Mouse (Mus musculus) embryonic fibroblast, embryonic 13.5 days (primary cell): ENCODE results near the gene Palm3. TPM values are rescaled to one million over a fixed set of nuclear protein-coding genes. Genes with fewer than 3 reads are reported as not detected.

ENCODE experiments used
- H3K27ac ChIP-seq: 2 replicates; pipeline ENCODE4 v1.5.1; 2012; ENCODE audit warnings: low read length, control low read depth, inconsistent platforms; ENCODE audit not compliant: insufficient read depth
- H3K4me1 ChIP-seq: 2 replicates; pipeline ENCODE4 v1.6.1; 2011; ENCODE audit warnings: low read length; ENCODE audit not compliant: control insufficient read depth, insufficient read depth
- H3K4me3 ChIP-seq: 2 replicates; pipeline ENCODE4 v1.5.1; 2011; ENCODE audit warnings: mild to moderate bottlenecking, control low read depth, low read length; ENCODE audit not compliant: insufficient read depth
- CTCF ChIP-seq: IDR thresholded peaks from 2 replicates; pipeline ENCODE4 v1.5.1; 2011; ENCODE audit warnings: mild to moderate bottlenecking, control low read depth, low read length, moderate library complexity, borderline replicate concordance; ENCODE audit not compliant: insufficient read depth
- POLR2A ChIP-seq: IDR thresholded peaks from 2 replicates; pipeline ENCODE4 v1.6.1; 2011; ENCODE audit warnings: low read depth, mild to moderate bottlenecking, control low read depth, low read length, moderate library complexity
- polyA plus RNA-seq: library from polyadenylated mRNA; stranded (reverse); fragments of >200 nt; gene quantifications from 2 replicates; pipeline ENCODE4 v1.2.4, GENCODE M21; 2011; ENCODE audit warnings: low read depth; ENCODE audit not compliant: missing spikeins, insufficient read length

Palm3 gene
- polyA plus RNA-seq, 1 experiment, result 0.91 TPM

DNA sequence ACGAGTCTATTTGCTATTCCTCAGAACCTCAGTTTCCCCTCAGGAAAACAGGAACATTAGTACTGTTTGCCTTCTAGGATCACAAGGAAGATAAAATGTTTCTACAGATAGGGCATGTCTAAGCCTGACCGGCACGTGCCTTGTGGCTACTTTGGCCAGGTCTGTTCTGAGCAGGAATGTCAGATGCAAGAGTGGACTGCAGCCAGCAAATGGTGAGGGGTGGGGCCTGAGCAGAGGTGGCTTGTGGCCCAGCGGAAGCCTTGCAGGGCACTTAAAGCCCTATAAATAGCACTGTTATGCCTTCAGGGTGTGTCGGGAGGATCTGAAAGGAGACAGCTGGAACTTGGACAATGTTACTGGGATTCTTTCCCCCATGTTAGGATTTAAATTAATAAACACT is 1.8 kb downstream of the Palm3 start:
- H3K27ac ChIP-seq, result no peak overlapping the region
- H3K4me1 ChIP-seq, result peaks cover 17% of the 10 kb centered on the region
- TF ChIP-seq POLR2A (no peak), CTCF (no peak)
- no peak overlapping the region for H3K4me3 ChIP-seq

DNA sequence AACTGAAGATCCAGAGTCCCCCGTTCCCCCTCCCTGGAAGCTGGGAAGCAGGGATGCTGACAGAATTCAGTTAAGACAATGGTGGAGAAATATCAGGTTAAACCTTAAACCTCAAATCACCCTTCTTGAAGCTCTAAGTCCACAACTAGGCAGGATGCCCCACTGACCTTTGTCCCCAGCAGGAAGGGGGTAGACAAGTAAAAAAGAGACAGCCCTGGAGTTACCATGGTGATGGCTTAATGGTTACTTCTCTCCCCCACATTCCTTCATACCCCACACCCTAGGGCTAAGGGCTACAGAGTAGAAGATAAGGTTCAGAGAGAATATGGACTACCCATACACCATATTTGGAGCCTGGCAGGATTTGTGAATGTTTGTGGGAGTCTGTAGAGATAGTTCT is 2.4 kb downstream of the Palm3 start:
- Histone ChIP-seq H3K27ac (no peak overlapping the region), H3K4me1 (peaks cover 17% of the 10 kb centered on the region), H3K4me3 (no peak overlapping the region)
- TF ChIP-seq CTCF (no peak), POLR2A (no peak)

DNA sequence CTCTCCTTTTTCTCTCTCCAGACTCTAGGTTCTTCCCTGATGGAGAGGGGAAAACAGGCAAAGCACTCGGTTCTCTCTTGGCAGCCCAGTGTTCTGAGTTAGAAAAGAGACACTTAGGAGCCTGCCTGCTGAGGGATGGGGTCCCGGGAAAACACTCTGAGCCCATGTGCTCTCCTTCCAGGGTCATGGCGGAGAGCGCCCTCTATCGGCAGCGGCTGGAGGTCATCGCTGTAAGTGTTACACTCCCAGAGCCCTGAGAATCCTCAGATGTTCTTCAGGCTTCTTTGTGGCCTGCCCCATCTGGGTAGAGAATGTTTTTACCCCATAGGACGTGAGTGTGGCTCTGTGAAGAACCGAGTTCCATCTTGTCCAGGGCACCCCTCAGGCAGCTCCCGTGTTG is 2.9 kb downstream of the Palm3 start:
- TF ChIP-seq POLR2A (no peak), CTCF (peak; percentile 60; the same call in 1 of the 2 replicates)
- peaks cover 17% of the 10 kb centered on the region for H3K4me1 ChIP-seq
- no peak overlapping the region for H3K27ac ChIP-seq
- H3K4me3 ChIP-seq, result no peak overlapping the region

DNA sequence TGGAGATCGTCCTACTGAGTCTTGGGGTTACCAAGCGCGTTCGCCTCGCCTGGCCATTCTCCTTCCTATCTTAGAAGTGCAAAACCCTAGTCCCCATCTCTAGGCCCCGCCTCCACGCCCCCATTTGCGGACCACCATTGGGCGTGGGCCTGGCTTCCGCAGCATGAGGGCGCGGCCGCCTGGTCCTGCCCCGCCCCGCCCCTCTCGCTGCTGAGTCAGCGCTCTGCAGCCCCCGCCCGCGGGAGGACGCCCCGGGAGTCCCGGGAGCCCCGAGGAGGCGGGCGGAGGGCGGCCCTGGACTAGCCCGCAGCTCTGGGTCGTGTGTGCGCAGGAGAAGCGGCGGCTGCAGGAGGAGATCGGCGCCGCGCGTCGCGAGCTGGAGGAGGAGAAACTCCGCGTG is 4.6 kb downstream of the Palm3 start:
- Histone ChIP-seq H3K4me3 (peak overlapping the region; percentile 4), H3K4me1 (peaks cover 17% of the 10 kb centered on the region), H3K27ac (no peak overlapping the region)
- TF ChIP-seq CTCF (no peak), POLR2A (no peak)

DNA sequence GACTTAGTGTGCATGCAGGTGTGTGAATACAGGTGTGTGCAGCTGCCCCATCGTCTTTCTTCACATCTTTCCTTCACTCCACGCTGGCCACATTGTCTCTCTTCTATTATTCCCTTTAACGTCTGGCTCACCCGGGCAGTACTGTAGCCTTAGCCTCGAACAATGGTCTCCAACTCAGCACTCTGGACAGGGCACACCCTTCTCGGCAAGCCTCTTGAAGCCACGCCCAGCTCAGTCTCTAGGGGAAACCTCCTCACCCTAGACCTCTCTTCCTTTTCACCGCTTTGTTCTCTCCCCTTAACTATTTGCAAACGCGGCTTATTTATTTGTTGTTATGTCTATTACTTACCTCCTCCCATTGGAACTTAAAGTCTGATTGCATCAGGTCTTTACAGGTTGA is 6.2 kb downstream of the Palm3 start:
- peaks cover 13% of the 10 kb centered on the region for H3K4me1 ChIP-seq
- no peak overlapping the region for H3K4me3 ChIP-seq
- no peak for TF ChIP-seq POLR2A
- TF ChIP-seq CTCF, result no peak
- H3K27ac ChIP-seq, result no peak overlapping the region

DNA sequence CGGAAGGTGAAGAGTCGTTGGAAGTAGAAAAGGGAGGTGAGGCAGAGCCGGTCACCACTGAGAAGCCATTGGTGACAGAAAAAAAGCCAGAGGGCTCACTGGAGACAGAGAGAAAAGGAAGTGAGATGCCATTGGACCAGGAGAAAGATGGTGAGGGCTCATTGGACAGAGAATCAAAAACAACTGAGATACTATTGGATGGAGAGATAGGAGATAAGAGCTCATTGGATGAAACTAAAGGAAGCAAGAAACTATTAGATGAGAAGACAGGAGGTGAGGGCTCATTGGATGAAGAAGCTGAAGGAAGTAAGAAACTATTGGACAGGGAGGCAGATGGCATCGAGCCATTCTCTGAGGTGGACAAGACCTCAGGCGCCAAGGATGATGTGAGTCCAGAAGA is 8.0 kb downstream of the Palm3 start:
- no peak overlapping the region for H3K4me3 ChIP-seq
- peaks cover 12% of the 10 kb centered on the region for H3K4me1 ChIP-seq
- TF ChIP-seq CTCF, result no peak
- no peak for TF ChIP-seq POLR2A
- H3K27ac ChIP-seq, result no peak overlapping the region

DNA sequence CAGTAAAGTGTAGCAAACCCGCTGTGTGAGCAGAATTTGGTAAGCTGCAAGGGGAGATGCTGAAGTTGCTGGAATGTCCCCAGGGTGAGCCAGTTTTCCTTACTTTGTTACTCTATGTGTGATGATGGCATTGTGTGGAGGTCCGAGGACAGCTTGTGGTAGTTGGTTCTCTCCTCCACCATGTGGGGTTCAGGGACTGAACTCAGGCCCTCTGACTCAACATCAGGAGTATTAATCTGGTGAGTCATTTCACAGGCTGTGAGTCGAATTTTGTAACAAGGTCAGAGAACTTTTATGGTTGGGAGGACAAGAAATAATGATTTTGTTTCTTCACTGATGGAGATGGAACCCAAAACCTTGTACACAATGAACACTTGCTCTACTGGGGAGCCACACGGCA is 11.5 kb downstream of the Palm3 start:
- Histone ChIP-seq H3K4me1 (peaks cover 12% of the 10 kb centered on the region), H3K27ac (peak overlapping the region; percentile 75), H3K4me3 (no peak overlapping the region)
- TF ChIP-seq POLR2A, result no peak

DNA sequence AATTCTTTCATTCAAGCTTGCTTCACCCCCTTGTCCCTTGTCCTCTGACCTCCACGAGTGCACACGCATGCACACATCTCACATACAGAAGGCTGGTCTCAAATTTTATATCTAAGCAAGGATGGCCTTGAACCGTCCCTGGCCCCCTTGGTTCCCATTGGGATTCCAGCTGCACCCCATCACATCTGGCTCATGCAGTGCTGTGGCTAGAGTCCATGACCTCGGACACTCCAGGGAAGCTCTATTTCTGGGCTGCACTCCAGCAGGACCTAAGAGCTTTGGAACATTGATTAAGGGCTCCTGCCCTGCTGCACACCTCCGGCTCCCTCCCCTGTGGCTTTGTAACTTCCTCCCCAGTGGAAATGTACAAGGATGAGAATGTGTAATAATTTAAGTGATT is 16.7 kb downstream of the Palm3 start:
- peaks cover 9% of the 10 kb centered on the region for H3K4me1 ChIP-seq
- H3K27ac ChIP-seq, result no peak overlapping the region
- TF ChIP-seq CTCF (no peak), POLR2A (no peak)
- no peak overlapping the region for H3K4me3 ChIP-seq

DNA sequence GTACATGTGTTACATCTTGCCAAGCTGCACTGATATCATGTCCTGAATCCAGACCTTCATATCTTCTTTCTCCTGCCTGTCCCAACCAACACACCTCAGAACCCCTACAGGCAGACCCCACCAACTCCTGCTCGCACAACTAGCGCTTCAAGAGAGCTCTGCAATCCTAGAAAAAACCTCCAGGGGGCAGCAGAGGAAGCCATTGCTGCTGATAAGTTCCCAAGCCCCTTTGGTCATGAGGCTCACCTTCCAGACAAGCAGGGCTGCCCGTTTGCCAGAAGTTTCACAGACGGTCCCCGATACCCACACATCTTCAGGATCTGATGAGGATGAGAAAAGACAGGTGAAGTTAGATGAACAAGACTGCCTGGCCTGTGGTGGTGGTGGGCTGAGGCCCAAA is 17.8 kb downstream of the Palm3 start:
- peaks cover 2% of the 10 kb centered on the region; the same call in 1 of the 2 replicates for H3K4me1 ChIP-seq
- H3K4me3 ChIP-seq, result no peak overlapping the region
- TF ChIP-seq POLR2A (no peak), CTCF (0 out of 2 replicates have a peak, but pooled peaks have one; percentile 10)
- H3K27ac ChIP-seq, result no peak overlapping the region

DNA sequence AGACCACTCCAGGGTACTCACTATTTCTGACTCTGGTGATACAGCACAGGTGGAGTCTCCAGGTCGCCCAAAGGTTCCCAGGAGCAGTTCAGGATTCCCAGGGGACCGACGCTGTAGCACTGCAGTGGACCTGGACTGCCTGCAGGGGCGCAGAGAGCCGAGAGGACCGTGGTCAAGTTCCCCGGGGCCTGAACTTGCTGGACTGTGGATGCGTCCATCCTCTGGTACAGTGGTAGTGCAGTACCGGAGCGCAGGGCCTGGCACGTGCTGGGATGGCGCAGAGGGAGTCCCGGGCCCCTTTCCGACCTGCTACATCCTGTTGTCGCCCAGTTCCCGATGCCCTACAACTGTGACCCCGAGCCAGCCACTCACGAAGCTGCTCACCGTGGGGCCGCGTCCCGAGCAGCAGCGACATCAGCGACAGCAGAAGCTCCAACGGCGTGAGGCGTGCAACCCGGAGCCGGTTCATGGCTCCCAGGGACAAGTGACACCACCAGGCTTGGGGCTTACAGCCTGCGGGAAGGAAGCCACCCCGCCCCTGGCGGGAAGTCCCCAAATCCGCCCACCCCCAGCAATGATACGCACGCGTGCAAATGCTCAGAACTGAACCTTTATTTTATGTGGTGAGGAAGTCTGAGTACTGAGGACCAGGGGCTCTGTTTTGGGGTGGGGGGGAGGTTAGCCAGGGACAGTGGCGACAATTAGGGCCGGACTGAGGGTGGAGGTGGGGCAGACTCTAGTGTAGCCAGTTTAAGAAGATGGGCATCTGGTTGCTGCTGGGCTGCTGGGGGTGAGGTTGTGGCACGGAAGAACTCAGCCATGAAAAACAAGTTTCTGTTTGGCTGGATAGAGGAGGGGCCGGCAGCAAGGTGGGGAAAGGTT is 21.0 kb downstream of the Palm3 start, which contains the start of gene Il27ra:
Il27ra (minus strand) TSS at position 524 of the 882 bp plus-strand sequence.
- peak; percentile 61; the same call in 1 of the 2 replicates for TF ChIP-seq CTCF
- TF ChIP-seq POLR2A, result no peak
- peaks cover 2% of the 10 kb centered on the region; the same call in 1 of the 2 replicates for H3K4me1 ChIP-seq
- no peak within 1 kb of the TSS for H3K27ac ChIP-seq
- H3K4me3 ChIP-seq, result peak within 1 kb of the TSS; percentile 21; the same call in 1 of the 2 replicates
